Mouse (Mus musculus) retina, postnatal 1 day (tissue): ENCODE measurements at regions not wholly inside any gene's neighbourhood (a gene's known extent, or its start where the extent isn't known, plus 50 kb on each side); places are given as distances from the start of the nearest gene placed in this dataset.
A peak's percentile ranks its signal among the peaks of the same experiment; 100 is the strongest.

Experiments
- DNase-seq: peaks from one replicate; pipeline ENCODE4 v3.0.0-alpha.2; 2012

DNA sequence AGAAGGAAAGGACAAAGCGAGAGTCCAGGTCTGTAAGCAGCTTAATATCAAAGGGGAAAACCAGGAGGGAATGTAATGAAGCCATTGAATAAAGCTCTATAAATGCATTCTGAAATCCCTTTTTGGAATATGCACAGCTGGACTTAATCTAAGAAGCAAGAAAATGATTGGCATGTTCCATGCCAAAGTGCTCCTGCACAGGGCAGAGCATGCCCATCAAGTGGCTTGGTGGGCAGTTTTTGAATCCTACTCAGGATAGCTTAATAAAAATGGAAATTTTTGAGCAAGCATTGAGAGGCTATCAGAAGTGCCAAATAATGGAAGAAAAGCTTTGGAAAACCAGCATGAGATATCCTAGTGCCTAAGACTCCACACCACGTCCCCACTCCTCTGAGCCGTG, 466.1 kb downstream of the Epm2a start:
- no peak for DNase-seq

DNA sequence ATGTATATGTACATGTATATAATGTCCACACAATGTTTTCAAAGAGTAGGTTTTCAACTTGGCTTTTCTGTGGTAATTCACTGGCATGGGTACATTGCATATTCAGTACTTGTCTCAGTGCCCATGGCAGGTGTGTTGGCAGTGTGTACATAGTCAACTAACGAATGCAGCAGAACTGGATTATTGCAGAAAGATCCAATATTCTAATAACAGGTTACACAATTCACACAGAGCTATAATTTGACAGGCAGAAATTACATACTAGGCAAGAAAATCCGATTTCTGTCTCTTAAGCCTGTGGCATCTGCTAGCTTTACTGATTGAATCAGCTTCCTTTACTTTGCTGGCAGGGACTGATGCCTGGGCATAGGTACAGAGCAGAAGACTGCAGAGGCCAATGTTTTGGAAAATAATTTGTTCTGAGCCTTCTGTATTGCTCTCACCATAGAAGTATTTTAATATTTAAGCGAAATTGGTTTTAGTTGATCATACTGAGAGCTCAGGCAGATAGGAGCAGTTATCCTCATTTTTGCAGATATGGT, 479.3 kb downstream of the Epm2a start:
- DNase-seq, result no peak

DNA sequence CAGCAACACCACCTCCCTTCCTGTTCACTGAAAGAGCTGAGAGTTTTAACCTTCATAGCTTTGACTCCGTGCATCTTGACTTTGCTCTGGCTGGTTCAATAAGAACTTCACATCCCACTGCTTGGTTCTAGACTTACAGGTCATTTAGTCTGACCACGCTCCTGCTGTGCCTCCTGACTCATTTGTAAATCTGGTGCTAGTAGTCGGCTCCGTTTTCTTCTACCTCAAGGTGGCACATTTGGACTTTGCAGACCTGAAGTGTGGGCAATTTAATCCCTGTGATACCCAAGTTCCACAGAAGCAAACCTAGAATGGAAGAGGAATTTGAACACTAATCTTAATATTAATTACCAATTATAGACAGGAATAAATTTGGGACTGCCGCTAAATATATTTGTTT, 497.9 kb downstream of the Epm2a start:
- DNase-seq, result no peak

DNA sequence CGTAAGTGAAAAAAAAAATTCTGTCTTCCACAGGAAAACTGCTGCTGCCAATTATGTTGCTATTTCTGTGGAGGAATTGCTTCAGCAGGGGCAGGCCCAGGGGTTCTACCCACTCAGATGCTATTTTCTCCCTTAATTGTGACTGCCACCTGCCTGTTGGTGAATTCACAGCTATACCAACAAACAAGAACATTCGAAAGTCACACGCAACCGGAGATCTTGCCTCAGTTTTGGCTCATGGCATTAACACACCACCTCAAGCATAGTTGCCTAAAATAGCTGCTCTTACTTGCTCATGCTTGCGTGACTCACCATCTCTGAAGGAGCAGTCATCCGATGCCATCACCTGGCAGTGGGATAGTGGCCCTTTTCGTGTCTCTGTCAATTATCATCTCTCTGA, 498.3 kb downstream of the Epm2a start:
- DNase-seq, result no peak

DNA sequence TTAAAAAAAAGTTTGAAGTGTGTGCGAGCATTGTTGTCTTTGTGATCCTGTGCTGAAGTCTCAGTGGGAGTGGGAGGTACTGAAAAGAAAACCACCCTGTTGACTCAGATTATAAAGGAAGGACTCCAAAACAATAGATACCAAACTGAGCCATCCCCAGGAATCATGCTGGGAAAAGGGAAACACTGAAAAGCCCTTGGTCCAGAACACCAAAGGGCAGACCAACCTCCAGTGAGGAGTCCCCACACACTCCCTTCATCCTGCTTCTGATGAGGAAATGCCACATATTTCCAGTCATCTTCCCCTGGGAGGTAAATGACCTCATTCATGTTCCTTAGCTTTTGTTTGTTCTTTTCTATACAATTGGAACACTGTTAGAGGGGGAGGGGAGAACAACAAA, 502.9 kb downstream of the Epm2a start:
- no peak for DNase-seq

DNA sequence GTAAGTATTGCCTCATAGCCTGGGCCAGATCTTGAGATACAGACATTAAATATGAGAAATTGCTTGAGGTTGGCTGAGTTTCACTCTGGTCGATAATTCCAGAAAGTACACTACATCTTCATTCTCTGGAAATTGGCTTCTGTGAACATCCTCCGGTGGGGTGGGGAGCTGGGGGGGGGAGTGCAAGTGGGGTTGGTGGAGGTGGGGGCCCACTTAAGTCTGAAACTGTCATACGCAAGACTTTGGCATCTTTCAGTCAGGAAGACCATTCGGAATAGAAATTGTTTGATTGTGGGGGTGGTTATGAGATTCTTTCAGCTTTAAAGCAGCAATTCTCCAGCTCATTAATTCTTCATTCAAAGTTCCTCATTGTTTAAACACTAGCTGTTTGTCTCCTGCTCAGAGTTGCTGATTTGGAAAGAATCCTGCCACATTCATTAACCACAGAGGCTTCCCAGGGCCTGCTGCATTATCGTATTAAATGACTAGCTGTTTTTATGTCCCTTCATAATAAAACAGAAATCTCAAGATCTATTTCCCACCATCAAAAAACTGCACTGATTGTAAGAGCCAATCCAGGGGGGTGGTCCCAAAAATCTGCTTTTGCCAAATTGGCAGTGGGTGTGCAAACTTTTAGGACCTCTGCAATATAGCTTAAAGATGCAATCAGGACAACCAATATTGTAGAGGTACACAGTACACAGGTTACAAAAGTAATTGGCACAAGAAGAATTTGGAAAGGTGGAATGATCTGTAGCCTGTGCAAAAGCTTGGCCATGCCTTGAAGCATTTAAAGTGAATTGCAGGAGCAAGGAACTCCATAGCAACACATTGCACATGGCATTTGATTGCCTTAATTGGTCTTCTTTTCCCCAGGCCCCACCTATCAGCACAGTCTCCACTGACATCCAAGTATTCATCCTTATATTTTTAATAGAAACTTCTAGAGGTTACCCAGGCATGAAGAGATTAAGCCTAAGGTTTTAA, 532.2 kb downstream of the Epm2a start:
- DNase-seq, result peak; percentile 75

DNA sequence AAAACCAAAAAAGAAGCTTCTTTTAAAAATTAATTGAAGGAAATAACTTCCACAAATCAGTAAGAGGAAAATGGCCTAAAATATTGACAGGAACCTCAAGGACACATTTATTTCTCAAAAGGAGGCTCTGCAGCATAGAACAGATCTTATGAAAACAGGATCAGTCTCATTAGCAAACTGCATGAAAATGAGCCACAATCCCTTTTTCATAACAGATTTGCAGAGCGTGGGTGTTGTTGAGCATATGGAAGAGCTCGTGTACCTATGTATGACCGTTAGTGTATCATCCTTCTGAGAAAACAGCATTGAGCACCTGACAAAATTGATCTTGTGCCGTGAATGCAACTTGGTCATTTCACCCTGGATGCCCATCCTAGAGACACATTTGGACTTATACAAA, 543.0 kb downstream of the Epm2a start:
- no peak for DNase-seq

DNA sequence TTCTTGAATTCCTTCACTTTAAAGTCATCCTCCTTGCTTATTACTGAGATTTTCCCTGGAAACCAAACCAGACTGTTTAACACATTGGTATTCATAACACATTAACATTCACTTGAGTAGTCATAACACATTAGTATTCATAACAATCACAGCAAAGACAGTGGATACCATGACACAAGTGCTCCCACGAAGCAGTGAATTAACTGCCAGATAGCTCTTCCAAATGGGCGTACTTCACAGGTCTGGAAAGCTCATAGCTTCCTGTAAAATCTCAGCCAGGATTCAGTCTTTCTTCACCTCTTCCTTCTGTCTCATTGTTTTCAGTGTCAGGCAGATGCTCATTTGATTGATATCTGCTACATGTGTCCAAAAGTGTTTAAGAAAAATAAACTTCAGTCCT, 545.7 kb downstream of the Epm2a start:
- DNase-seq, result no peak

DNA sequence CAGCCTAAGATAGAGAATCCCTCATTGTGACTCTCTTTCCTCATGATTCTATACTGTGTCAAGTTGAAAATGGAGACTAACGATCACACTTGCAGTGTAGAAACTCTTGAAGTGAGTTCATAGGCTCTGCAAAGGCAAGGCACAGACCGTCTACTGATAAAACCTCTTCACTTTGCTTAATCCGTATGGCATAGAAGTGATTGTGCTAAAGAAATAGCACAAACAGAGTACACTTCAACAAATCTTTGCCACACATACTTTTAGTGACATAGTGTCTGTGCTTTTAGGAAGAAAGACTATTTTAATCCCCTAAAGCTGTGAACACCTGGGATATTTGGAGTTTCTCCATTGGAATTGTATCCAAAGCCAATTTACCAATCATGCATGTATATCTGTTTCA, 578.9 kb downstream of the Epm2a start:
- no peak for DNase-seq

DNA sequence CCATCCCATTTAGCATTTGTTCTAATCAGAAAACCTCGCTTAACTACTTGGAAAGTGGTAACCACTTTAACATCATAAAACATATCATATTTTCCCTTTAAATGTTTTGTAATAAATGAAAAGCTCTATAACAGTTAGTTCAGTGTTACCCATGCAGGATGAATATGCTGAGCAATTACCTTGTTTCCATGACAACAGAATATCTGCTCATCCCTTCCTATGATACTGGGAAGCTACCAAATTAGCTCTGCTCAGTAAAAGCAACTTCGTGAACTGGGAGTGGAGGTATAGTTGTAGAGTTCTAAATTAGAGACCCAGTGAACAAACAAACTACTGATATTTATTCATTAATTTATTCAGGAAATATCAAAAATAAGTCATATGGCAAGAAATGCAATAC, 595.0 kb downstream of the Epm2a start:
- DNase-seq, result no peak

DNA sequence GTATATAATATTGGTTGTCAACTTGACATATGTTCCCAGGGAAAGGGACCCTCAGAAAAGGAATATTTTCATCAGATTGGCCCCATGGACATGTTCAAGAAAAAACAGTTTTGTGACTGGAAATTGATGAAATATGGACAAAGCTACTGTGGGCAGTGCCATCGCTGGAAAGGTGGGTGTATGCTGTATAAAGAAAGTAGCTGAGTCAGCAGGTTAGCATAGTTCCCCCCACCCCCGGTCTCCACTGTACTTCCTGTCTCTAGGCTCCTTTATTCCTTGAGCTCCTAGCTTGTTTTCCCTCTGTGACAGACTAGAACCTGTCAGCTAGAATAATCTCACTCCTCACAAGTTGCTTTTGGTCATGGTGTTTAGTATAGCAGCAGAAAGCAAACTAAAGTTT, 599.6 kb downstream of the Epm2a start:
- DNase-seq, result no peak

DNA sequence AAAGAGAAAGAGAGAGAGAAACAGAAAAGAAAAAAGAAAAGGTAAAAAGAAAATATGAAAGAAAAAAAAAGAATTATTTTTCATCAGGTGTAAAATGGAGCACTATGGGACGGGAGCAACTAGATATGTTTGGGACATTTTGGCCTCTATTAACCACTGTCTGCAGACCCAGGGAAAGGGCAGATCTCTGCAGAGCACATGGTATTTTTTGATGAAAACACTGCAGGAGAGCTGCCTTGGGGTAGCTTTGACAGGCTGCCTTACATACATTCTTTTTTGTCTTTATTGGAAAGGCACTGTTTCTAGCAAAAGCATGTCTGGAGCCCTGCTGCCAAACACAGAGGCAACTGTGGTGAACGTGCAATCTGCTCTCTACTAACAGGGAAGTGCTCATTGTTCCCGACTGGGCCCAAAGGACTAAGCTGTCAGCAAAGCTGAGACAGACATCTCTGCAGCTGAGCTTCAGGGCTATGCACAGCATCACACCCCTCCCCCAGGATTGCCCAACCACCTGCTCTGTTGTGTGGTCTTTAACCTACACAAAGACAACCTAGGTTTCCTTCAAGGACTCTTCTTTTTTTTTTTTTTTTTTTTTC, 617.2 kb downstream of the Epm2a start:
- DNase-seq, result no peak

DNA sequence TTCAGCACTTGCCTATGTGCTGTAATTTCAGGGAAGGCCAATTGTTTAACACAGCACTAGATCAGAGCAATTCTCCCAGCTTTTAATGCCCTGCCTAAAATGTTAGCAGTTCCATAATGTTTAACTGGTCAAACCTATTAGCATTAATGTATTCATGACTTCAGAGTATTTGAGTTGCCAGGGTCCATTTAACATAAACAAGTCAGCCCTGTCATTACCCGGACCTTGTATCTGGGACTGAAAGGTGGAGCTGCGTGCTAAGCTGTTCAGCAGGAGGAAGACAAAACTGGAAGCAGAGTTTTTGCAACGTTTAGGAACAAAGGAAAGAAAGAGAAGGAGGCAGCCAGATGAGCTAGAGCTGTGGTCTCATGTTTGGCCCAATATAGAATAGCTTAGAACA, 661.8 kb downstream of the Epm2a start:
- DNase-seq, result no peak

DNA sequence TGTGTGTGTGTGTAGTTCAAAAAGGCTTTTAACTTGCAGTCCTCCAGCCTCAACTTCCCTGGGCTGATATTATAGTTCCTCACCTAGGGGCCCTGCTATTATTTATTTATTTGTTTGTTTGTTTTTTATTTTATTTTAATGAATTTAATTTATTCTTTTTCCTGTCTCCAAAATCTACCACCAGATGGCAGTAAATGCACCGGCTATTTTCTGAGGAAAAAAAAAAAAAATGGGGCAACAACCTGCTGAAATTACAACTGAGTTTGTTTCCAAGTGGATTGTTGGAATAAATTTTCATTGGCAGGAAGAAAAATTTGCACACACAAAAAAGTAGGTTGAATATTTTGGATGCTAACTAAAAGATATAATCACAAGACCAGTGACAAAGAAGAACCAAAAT, 662.7 kb downstream of the Epm2a start:
- peak; percentile 11 for DNase-seq

DNA sequence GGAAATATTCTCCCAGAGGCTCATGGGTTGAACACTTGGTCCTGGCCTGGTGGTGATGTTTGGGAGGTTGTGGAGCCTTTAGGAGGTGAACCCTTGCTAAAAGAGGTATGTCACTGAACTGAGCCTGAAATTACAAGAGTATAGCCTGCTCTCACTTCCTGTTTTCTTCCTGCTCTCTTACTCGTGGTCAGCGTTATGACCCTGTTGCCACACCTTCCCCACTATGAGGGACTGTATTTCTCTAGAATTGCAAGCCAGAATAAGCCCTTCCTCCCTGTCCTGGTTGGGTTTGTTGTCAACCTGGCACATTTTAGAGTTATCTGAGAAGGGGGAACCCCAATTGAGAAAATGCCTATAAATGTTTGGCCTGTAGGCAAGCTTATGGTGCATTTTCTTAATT, 674.1 kb downstream of the Epm2a start:
- no peak for DNase-seq

DNA sequence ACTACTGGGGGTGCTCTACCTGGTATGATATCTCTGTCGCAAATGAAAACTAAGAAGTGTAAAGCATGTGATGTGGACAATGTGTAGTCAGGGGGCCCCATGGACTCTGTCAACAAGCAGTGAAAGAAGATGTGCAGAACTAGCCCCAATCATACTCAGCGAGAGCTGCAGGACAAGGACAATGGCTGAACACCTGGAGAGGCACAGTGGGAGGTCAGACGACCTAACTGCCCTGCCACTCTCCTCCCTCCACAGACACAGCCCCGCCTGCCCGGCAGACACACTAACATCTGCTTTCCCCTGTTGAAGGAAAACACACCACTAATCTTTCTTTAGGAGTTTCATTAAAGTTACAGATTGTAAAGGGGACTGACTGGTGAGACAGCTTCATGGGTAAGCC, 675.1 kb downstream of the Epm2a start:
- no peak for DNase-seq

DNA sequence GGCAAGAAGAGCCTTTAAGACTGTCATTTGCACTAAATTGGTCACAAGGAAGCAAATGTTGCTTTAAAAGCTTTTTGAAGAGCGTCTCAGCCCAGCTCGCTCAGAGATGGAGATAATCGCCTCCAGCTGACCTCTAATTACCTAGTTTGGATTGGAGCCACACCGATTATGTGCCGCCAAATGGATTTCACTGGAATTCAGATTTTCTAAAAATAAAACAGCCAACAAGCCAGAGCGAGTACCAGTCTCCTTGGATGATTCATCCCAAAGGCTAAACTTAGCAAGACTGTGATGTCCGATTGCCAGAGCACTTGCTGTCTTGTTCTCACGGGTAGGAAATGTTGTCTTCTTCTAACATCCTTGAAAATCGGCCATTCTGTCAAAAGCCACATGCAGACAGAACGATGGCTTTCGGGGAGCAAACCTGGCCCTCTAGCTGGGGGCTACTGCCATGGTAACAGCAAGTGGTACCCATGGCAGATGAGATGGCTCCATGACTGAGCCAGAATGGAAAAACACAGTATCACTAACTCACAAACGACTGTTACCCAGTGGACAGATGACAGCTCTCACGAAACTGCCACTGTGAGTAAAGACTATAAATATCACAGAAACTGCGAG, 676.1 kb downstream of the Epm2a start:
- peak; percentile 20 for DNase-seq

DNA sequence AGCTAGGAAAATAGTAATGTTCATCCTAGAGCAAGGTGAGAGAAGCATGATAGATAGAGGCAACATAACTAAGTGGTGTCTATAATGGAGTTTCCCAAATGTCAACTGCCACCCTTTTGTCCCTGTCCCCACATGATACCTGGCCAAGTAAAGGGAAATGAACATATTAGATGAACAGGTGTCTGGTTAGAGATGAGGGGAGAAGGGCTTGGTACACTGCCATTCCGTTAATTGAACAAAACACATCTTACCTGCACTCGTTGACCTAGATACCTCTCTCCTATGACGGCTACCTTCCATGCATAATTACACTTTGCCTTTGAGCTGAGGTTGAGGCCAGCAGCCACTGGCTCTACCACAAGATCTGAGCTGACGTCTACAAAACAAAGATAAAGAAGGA, 677.4 kb downstream of the Epm2a start:
- no peak for DNase-seq

DNA sequence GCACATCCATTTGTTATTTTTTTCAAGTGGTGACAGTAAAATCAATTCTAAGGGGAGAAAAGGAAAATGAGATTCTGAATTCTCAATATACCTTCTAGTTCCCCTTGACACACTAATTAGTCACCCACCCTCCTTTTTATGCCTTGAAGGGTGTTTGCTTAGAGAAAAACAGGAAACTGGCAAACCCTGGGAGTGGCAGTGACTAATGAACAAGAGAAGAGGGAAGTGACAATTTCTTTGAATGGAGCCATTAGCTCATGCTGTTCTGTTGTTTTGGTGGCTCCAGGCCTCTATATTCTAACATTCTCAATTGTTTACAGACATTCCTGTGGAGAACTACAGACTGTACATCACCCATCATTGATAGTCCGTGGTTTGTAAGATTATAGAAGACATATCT, 692.0 kb downstream of the Epm2a start:
- no peak for DNase-seq

DNA sequence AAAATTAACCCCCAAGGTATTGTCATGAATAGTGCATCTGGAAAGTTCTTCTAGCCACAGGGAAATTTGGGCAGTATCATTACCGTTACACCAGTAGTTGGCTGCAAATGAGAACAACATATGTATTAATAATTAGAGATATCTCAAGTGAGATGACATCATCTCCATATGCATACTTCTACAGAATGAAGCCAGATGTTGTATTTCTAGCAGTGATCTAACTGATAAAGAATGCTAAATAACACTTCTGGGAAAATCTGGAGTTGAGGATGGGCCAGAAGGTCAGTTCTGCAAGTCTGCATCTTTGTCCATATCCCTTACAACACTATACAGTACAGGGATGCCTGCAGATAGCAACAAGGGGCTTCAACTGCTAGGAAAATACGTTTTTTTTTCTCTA, 702.7 kb downstream of the Epm2a start:
- no peak for DNase-seq

DNA sequence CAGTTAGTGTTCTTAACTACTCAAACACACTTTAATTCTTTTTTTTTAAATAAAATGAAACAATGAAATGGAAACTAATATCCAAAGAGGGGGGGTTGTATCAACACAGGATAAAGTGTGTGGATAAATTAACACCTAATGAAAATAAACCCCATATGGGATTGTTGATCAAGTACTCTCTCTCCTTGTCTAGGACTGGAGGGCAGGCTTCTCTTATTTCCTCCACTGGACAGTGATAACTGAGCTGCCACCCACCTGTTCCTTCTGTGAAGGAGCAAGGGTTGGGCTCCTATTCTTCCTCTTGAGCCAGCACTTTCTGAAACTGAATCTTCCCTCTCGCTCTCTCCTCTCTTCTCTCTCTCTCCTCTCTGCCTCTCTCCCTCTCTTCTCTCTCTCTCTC, 716.5 kb downstream of the Epm2a start:
- no peak for DNase-seq

DNA sequence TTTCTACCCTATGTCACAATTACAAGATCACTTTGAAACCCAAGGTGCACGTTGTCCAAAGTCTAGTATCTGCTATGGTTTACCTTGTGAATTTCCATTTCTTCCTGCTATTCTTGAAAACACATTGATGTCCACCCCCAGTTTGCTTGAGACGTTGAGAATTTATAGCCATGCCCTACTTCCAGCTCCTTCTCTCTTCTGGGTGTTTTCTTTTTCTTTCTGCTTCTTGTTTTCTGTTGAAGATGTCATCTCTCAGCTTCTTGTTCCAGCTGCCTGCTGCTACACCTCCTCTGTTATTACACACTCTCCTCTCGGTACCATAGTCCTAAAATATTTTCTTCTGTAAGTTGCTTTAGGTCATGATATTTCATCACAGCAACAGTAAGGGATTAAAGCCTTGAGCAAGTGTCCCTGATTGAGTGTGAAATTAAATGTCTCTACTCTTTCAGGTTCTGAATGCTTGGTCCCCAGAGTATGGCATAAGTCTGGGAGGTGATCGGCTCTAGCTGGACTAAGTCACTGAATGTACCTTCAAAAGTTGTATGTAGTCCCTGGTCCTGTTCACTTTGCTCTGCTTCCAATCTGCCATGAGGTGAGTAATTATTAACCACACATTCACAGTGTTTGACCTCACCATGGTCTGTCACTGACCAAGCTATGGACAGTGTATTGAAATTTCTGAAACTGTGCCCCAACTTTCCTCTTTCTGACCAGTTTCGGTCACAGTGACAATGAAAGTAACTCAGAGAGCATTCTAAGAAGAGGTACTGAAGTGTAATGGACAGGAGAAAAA, 718.1 kb downstream of the Epm2a start:
- DNase-seq, result no peak

DNA sequence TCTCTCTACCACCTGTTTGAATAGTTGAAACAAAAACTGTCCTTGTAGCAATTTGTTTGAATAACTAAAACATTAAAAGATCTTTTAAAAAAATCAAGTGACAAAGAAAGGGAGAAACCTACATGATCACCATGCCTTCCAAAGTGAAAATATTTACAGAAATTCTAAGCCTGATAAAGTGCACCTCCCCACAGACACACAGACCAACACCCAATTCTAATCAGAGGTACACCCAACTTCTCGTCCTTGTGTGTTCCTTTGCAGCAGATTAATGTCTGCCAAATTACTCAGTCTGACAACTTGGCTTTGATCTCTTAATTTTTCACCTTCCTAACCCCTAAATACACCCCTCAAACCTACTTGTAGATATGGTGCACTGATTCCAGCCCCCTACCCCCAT, 719.1 kb downstream of the Epm2a start:
- DNase-seq, result no peak
